Mouse (Mus musculus): Measurements from ENCODE around the gene Scn1a.

GRCm38 (mm10) chr2:66346622-66347021 lies 94.0 kb downstream of the Scn1a start:
- TF ChIP-seq POLR2A (IDR thresholded peaks at IDR 0.05; ENCODE audit: insufficient read depth, low read length), result no peak
- no peak for TF ChIP-seq CTCF (IDR thresholded peaks at IDR 0.05; ENCODE audit: low read depth, low read length)
- no peak for TF ChIP-seq EP300 (IDR thresholded peaks at IDR 0.05; ENCODE audit: insufficient read depth, low read depth, low read length)

All from ES-Bruce4 (cell line).